8 mouse cellular contexts compared by ENCODE assay signal in genomic region chr19:29253728-29254127, GRCm38 (mm10). TPM values are rescaled to one million over a fixed set of nuclear protein-coding genes. Genes with fewer than 3 reads are reported as not detected.
A peak's percentile ranks its signal among the peaks of the same experiment; 100 is the strongest.
DNase-seq lines count a peak whose midpoint lies in the region; ATAC-seq lines count a peak whose summit lies in the region.

No protein-coding gene starts in this region.

- H3K4me2 ChIP-seq in hindbrain, embryonic 16.5 days (ENCODE audit: low read length) = peak overlapping the region; percentile 86

- H3K4me3 ChIP-seq in hindbrain, embryonic 16.5 days (ENCODE audit: low read length) = peak overlapping the region; percentile 98

- H3K36me3 ChIP-seq in hindbrain, embryonic 16.5 days (ENCODE audit: control insufficient read depth, insufficient read depth, low read length) = no peaks in the 10 kb centered on the region

- 0 out of 2 replicates have a peak overlapping the region, but pooled peaks have one; percentile 24 for H3K27ac ChIP-seq in hindbrain, embryonic 16.5 days (ENCODE audit: low read depth, low read length)

- peak overlapping the region; percentile 44 for H3K9ac ChIP-seq in hindbrain, embryonic 16.5 days (ENCODE audit: low read depth, low read length)

- no peaks in the 10 kb centered on the region for H3K9me3 ChIP-seq in hindbrain, embryonic 16.5 days (ENCODE audit: control insufficient read depth, low read length)

- peak; percentile 76 for ATAC-seq in common myeloid progenitor, adult 5-6 weeks (replicated peaks; ENCODE audit: low read depth, poor library complexity, severe bottlenecking)
- ATAC-seq in hindbrain, embryonic 16.5 days = peak; percentile 48

- peak; percentile 88 for DNase-seq in ZHBTc4 (ENCODE audit: low read depth, low spot score)
- peak; percentile 87 for DNase-seq in gastrocnemius, adult 18-20 months (ENCODE audit: low spot score)
- peak; percentile 75 to 84 for DNase-seq in left cerebral cortex, adult 18-20 months (ENCODE audit: low spot score in 2 of 2)
- peak; percentile 83 to 90 for DNase-seq in lung, postnatal 4 days
- DNase-seq in retina, postnatal 1 day = peak; percentile 92
- peak; percentile 91 for DNase-seq in thymus, postnatal 4 days

- peaks cover 36% of the 10 kb centered on the region for H3K4me1 ChIP-seq in hindbrain, embryonic 16.5 days (ENCODE audit: control insufficient read depth, insufficient read depth, low read depth, low read length)

- under 1% methylated on average over 9 of the region's 9 CpGs for WGBS in hindbrain, embryonic 16.5 days

- H3K27me3 ChIP-seq in hindbrain, embryonic 16.5 days (replicated peaks; ENCODE audit: control insufficient read depth, insufficient read depth, low read length) = no peaks in the 10 kb centered on the region

RNA-seq across cellular contexts. Expression of gene Jak2, which starts 2.1 kb away (rescaled TPM):
- total RNA-seq in common myeloid progenitor, adult 5-6 weeks (2017) = 65.1 and 70.8 TPM in 2 replicates
- 10 to 100 TPM; 20.0 to 24.5 TPM for total RNA-seq in gastrocnemius, adult 18-20 months (2021)
- 6.2 and 10.0 TPM in 2 replicates for polyA plus RNA-seq in hindbrain, embryonic 16.5 days (2015; fragmentation: Nextera tagmentation; extraction: Ambion mirVana)
- 10 to 100 TPM; 34.8 to 43.3 TPM for total RNA-seq in left cerebral cortex, adult 18-20 months (2021)

Comparison
In these comparisons a context has a peak if more than half of its experiments do, and no peak if none do; other contexts are left out.
1. Peak in every context shown above with its lines: DNase-seq, ATAC-seq, H3K4me3 ChIP-seq and H3K27ac ChIP-seq.